Mouse (Mus musculus): ENCODE measurements at regions not wholly inside any gene's neighbourhood (a gene's known extent, or its start where the extent isn't known, plus 50 kb on each side); places are given as distances from the start of the nearest gene placed in this dataset.

DNA sequence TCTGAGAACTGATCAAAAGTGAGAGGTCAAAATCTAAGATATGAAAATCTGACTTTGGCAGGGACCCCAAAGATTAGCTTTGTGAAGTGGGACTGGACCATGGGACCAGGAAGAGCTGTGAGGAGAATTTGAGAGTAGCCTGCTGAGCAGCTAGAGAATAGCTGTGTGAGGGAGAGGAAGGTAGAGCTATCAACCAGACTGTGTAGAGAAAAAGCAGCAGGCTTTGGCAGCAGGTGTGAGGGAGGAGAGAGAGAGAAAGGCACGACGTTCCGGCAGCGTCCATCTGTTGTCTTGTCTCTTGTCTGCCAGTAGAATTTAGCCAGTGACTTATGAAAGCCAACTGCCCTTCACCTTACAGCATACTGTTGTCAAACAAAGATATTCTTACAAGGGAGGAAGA lies 412.1 kb downstream of the Slitrk2 start:
- H3K27ac ChIP-seq (ENCODE audit: low read length), result no peak overlapping the region
- no peak for ATAC-seq (ENCODE audit: low FRiP score, low TSS enrichment)
- 44% methylated on average over 4 of the region's 4 CpGs for WGBS

DNA sequence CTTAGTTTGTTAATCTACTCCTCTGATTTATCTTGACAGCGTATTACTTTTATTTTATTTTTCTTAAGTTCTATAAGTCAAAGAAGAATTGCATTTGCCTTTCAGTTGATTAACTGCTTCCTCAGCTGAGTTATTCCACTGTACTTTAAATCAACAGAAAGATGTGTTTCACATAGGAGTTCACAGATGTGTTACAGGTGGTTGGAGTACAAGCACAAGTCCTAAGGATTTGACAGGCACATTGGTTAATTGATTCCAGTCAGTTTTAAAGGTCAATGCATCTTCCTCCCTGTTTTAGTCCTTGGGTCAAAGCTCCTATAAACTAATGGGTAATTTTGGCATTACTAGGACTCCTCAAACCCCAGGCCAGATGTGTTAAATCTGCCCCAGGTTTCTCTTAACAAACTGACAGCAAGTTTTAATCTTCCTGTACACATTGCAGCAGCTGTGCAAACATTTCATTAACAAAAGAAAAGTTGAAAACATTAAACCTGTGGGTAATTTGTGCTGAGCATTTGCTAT lies 413.5 kb downstream of the Slitrk2 start:
- Histone ChIP-seq H3K4me1 (ENCODE audit: insufficient read depth, low read length) (no peaks in the 10 kb centered on the region), H3K27ac (ENCODE audit: low read length) (no peak overlapping the region), H3K9ac (replicated peaks; ENCODE audit: low read length) (no peak overlapping the region), H3K9me3 (ENCODE audit: low read length) (no peaks in the 10 kb centered on the region), H3K4me2 (replicated peaks; ENCODE audit: low read depth, low read length) (no peak overlapping the region), H3K27me3 (ENCODE audit: insufficient read depth, low read length) (no peaks in the 10 kb centered on the region), H3K36me3 (ENCODE audit: insufficient read depth, low read length) (no peaks in the 10 kb centered on the region), H3K4me3 (ENCODE audit: low read length) (no peak overlapping the region)
- 48% methylated on average over 1 of the region's 1 CpGs for WGBS
- peak; percentile 57; the same call in 1 of the 2 replicates for ATAC-seq (ENCODE audit: low FRiP score, low TSS enrichment)

More for the DNA sequence above, 412.1 kb downstream of the Slitrk2 start:
- no peak overlapping the region for H3K4me2 ChIP-seq (replicated peaks; ENCODE audit: low read depth, low read length)
- no peaks in the 10 kb centered on the region for H3K27me3 ChIP-seq (ENCODE audit: insufficient read depth, low read length)
- no peaks in the 10 kb centered on the region for H3K9me3 ChIP-seq (ENCODE audit: low read length)
- H3K4me3 ChIP-seq (ENCODE audit: low read length), result no peak overlapping the region
- H3K36me3 ChIP-seq (ENCODE audit: insufficient read depth, low read length), result no peaks in the 10 kb centered on the region
- H3K4me1 ChIP-seq (ENCODE audit: insufficient read depth, low read length), result no peaks in the 10 kb centered on the region
- H3K9ac ChIP-seq (replicated peaks; ENCODE audit: low read length), result no peak overlapping the region

GRCm38 (mm10) chrX:67092395-67092794 lies 443.3 kb downstream of the Slitrk2 start:
- Histone ChIP-seq H3K36me3 (ENCODE audit: insufficient read depth, low read length) (no peaks in the 10 kb centered on the region), H3K27ac (ENCODE audit: low read length) (no peak overlapping the region), H3K9ac (replicated peaks; ENCODE audit: low read length) (no peak overlapping the region), H3K9me3 (ENCODE audit: low read length) (no peaks in the 10 kb centered on the region), H3K4me2 (replicated peaks; ENCODE audit: low read depth, low read length) (no peak overlapping the region), H3K4me1 (ENCODE audit: insufficient read depth, low read length) (no peaks in the 10 kb centered on the region), H3K4me3 (ENCODE audit: low read length) (no peak overlapping the region), H3K27me3 (ENCODE audit: insufficient read depth, low read length) (no peaks in the 10 kb centered on the region)
- ATAC-seq (ENCODE audit: low FRiP score, low TSS enrichment), result no peak
- 63% methylated on average over 3 of the region's 3 CpGs for WGBS

Measured in kidney, embryonic 16.5 days (tissue).